Mouse (Mus musculus) cerebellum, postnatal 4 days (tissue): ENCODE measurements around the gene Tspan33.
"Not testable (repeated sequence)": the region's sequence is repeated elsewhere in the genome, so short reads cannot be mapped to it uniquely, and the experiment has no call there.

Experiments used
- DNase-seq, 2 experiments: peaks; one replicate each; pipeline ENCODE4 v3.0.0; 2022; ENCODE audit warnings: low spot score in 2 of 2, mixed read lengths in 1 of 2

The Tspan33 gene

DNA sequence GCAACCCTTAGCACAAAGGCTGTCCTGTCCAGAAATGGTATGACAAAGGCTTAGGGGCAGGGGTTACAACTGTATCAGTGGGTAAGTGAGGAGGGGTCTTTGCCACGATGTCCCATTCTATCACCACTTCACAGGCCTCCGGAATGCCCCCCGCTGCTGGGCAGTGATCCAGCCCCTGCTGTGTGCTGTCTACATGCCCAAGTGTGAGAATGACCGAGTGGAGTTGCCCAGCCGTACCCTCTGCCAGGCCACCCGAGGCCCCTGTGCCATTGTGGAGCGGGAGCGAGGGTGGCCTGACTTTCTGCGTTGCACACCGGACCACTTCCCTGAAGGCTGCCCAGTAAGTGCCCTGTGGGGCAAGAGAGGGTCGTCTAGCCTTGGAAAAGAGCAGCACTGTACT, 59.3 kb downstream of the Tspan33 start:
- DNase-seq, result peak in 1 of 2 experiments; percentile 49

DNA sequence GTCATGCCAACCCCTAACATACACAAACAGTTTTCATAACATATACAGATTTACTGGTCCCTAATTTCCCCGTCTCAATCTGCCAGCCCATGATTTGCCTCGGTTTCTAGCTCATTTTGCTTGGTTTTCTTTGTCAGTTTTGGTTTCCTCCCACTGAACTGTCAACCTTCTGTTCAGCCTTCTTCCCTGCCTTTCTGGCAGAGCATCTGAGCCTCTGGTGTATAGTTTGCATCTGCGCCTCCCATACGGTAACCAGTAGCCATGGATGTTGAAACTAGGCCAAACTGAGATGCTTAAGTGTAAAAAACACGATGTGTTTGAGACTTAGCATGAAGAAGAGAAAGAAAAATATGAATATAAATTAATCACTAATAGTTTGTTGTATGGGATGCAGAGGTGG, 62.0 kb downstream of the Tspan33 start:
- no peak for DNase-seq

GRCm38 (mm10) chr6:29756476-29756875, 62.5 kb downstream of the Tspan33 start:
- DNase-seq, result no peak

GRCm38 (mm10) chr6:29758417-29758816, 64.4 kb downstream of the Tspan33 start:
- peak; percentile 58 to 73 for DNase-seq

- no peak for DNase-seq
Measured at GRCm38 (mm10) chr6:29759012-29759679, 65.1 kb downstream of the Tspan33 start.

DNA sequence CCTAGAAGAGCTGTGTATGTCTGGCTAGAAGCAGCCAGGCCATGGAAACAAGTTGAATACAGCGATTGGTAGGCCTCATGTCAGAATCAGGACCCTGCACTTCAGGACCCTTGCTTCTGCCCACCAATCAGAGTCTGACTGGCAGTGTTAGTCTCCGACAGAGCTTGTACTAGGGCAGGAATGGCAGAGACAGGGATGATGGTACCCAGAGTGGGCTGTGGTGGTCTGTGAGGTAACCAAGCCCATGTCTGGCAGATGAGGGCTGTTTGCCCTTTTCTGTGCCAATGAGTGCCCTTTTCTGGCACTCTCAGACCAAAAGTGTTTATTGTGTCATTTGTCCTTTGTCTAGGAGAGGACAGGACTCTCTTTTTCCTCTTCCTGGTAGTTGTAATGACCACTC, 66.4 kb downstream of the Tspan33 start:
- not testable (repeated sequence) for DNase-seq

- no peak for DNase-seq
Measured at GRCm38 (mm10) chr6:29761282-29761681, 67.3 kb downstream of the Tspan33 start.

GRCm38 (mm10) chr6:29762524-29762923, 68.5 kb downstream of the Tspan33 start:
- DNase-seq, result no peak

DNA sequence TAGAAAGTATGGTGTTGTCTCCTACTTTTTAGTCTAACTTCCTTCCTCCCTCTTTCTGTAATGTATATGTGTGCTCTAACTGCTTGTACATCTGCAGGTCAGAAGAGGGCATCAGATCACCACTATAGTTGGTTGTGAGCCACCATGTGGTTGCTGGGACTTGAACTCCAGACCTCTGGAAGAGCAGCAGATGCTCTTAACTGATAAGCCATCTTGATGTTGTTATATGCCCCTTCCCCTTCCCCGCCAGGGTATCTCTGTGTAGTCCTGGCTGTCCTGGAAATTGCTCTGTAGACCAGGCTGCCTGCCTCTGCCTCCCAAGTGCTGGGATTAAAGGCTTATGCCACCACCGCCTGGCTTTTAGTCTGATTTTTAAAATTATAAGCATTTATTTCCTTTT, 72.9 kb downstream of the Tspan33 start:
- DNase-seq, result no peak
